Mouse (Mus musculus) cerebellum, adult 2 months (tissue): Measurements from ENCODE around the gene Met. TPM values are rescaled to one million over a fixed set of nuclear protein-coding genes. Genes with fewer than 3 reads are reported as not detected.

ENCODE experiments used
- DNase-seq, 2 experiments: peaks; one replicate each; pipeline ENCODE4 v3.0.0; 2021
- H3K27ac ChIP-seq: fragments of 200-500 bp; 2 replicates; pipeline ENCODE4 v1.5.1; 2012; ENCODE audit warnings: low read length, control low read depth, inconsistent platforms; ENCODE audit not compliant: insufficient read depth
- H3K27me3 ChIP-seq: fragments of 200-500 bp; 2 replicates; pipeline ENCODE4 v1.6.1; 2012; ENCODE audit warnings: inconsistent platforms, mild to moderate bottlenecking, low read length, moderate library complexity; ENCODE audit not compliant: control insufficient read depth, insufficient read depth
- H3K4me1 ChIP-seq: fragments of 200-500 bp; 2 replicates; pipeline ENCODE4 v1.6.1; 2011; ENCODE audit warnings: low read length; ENCODE audit not compliant: control insufficient read depth, insufficient read depth
- H3K4me3 ChIP-seq: fragments of 200-500 bp; replicated peaks from 2 replicates; pipeline ENCODE3; 2011; ENCODE audit warnings: mild to moderate bottlenecking, low read depth, low read length, control low read depth; ENCODE audit not compliant: insufficient read depth
- CTCF ChIP-seq: fragments of 200-500 bp; IDR thresholded peaks from 2 replicates; pipeline ENCODE4 v1.5.1; 2011; ENCODE audit warnings: low read depth, mild to moderate bottlenecking, control low read depth, low read length, moderate library complexity, borderline replicate concordance; ENCODE audit not compliant: insufficient read depth
- POLR2A ChIP-seq: fragments of 200-500 bp; IDR thresholded peaks from 2 replicates; pipeline ENCODE4 v1.6.1; 2011; ENCODE audit warnings: low read length, control low read depth, borderline replicate concordance; ENCODE audit not compliant: insufficient read depth
- WGBS: fragments of 180-500 bp; shearing (Covaris S2); methylation state at CpG from one replicate; pipeline ENCODE4 v1.1.7; 2018; 5-methylcytosine and 5-hydroxymethylcytosine counted together
- polyA plus RNA-seq: library from polyadenylated mRNA; depleted of rRNA; stranded (reverse); fragments of >200 nt; gene quantifications from 2 replicates; pipeline ENCODE4 v1.2.3, GENCODE M21; 2012

The Met gene
- polyA plus RNA-seq, 1 experiment, result 0.44 TPM

DNA sequence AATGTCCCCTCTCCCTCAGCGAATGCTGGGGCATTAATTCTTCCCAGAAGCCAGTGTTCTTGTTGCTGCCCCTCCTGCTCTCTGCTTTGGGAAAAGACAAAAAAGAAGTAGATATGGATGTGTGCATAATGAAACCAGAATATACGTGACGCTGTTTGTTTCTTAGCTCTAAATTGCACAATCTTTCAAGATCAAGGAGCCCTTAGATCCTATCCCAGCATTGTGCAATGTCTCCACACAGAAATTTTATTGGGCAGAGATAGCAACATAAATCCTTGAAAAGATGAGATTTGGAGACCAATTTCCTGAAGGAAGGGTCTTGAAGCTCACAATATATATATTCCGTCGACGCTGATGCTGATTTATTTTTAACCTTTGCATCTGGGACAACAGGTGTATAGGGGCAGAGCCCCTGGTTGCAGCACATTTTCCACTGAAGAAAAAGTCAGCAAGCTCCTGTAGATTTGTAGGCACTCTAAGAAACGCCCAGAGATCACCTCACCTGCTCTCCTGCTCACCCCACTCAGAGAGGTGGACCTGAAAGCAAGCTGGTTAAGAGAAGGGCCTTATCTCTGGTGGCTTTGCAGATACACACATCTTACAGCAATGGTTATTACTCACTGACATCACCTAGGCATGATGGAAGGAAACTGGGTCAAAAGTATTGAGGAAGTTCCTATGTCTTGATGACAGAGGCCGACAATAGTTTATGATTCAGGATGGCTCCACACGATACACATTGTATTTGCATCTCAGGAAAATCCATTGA is 45.2 kb downstream of the Met start:
- DNase-seq, result no peak
- TF ChIP-seq CTCF, result no peak
- TF ChIP-seq POLR2A, result no peak
- H3K4me1 ChIP-seq, result no peaks in the 10 kb centered on the region
- WGBS, result 83% methylated on average over 9 of the region's 9 CpGs
- H3K4me3 ChIP-seq, result no peak overlapping the region
- no peaks in the 10 kb centered on the region for H3K27me3 ChIP-seq
- H3K27ac ChIP-seq, result no peak overlapping the region

DNA sequence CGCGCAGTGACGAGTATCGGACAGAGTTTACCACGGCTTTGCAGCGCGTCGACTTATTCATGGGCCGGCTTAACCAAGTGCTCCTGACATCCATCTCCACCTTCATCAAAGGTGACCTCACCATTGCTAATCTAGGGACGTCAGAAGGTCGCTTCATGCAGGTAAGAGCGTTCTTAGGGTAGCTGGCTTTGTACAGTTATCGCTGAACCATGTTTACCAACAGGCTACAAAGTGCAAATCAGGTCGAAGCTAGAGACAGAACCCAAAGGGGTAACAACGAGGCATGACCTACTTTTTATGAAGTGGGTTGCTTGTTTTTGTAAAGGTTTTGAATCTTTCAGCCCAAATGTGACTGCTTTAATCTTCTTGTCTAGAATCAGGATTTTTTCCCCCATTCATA is 49.8 kb downstream of the Met start:
- TF ChIP-seq POLR2A (no peak), CTCF (no peak)
- no peak for DNase-seq
- 91% methylated on average over 15 of the region's 15 CpGs for WGBS
- H3K4me1 ChIP-seq, result no peaks in the 10 kb centered on the region
- no peak overlapping the region for H3K4me3 ChIP-seq
- H3K27ac ChIP-seq, result no peak overlapping the region
- H3K27me3 ChIP-seq, result no peaks in the 10 kb centered on the region

DNA sequence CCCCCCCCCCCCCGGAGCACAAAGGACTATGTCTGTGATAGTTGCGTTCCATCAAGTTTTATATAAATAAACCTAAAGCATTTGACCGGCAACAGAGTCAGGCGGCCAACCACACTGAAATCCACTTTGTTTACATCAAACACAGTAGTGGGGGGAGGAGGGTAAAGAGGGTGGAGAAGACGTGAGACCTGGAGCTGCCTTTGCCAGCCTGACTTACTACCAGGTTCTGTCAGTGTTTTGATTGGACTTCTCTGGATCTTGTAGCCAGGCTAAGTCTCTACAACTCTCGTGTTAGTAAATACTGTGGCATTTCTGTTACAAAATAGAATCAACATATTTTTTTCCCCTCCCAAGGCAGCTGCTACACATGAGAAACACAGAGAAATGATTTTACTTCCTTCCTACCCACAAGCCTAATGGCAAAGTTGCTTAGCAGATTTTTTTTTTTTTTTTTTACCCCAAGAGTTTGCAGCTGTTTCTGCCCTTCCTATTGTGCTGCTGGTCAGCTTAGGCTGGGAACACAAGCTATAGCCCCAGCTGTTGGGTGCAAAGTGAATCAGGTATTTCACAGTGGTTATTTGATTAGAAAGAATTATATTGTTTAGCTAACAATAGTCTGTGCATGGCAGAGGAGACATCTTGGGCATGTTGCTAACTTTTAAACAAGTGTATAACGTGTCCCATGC is 52.3 kb downstream of the Met start:
- Histone ChIP-seq H3K4me1 (no peaks in the 10 kb centered on the region), H3K27me3 (no peaks in the 10 kb centered on the region), H3K4me3 (no peak overlapping the region), H3K27ac (no peak overlapping the region)
- no peak for DNase-seq
- WGBS, result 59% methylated on average over 7 of the region's 7 CpGs
- TF ChIP-seq CTCF (no peak), POLR2A (no peak)

DNA sequence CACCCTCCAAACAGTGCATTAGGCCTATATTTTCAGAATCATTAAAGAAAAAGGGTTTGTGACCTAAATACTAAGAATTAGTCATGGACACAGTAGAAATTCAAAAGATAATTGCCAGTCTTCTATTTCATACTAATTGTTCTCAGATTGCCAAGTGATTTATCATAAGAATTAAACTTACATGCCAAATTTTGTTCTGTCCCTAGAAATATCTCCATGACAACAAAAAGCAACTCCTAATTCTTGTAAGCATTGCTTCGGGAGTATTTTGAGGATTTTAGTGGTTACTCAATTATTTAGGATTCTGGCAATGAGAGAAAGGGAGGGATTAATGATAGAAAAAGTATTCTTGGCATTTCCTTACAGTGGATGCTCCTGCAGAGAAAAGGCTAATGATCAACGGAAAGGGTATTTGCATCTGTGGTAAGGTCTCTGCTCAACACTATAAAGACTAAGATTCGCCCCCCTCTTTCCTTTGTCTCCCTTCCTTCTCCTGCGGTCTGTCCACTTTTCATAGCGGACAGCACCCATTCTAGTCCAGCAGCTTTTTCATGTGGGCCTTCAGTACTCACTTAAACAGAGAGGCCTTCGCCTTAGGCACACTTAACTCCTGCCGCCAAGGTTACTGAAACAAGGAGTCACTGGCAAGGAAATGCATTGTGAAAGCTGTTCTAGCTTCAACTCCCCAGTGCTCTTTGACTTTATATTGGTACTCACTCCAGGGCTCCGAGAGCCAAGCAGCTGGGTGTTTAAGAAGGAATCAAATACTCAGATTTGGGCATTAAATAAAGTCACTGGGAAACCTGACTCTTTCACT is 58.5 kb downstream of the Met start:
- no peak for DNase-seq
- WGBS, result 54% methylated on average over 8 of the region's 8 CpGs
- H3K27me3 ChIP-seq, result no peaks in the 10 kb centered on the region
- TF ChIP-seq POLR2A, result no peak
- TF ChIP-seq CTCF, result no peak
- H3K4me1 ChIP-seq, result no peaks in the 10 kb centered on the region
- H3K27ac ChIP-seq, result no peak overlapping the region
- H3K4me3 ChIP-seq, result no peak overlapping the region

DNA sequence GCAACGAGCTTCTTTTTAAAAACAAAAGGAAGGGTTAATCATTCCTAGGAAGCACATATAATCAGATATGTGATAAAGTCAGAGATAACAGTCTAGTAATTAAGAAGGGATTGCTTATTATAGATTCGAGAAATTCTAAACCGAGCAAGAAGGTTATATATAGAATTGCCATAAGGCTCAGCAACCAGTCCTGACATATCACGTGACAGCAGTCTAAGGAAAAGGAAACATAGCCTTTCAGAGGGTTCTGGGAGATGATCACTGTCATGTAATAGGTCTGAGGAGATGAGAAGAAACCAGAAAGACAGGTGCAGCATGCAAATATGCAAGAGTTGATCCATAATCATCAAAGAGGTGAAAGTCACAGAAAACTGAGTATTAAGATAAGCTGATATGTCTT is 59.3 kb downstream of the Met start:
- 85% methylated on average over 4 of the region's 4 CpGs for WGBS
- Histone ChIP-seq H3K27ac (no peak overlapping the region), H3K4me1 (no peaks in the 10 kb centered on the region), H3K27me3 (no peaks in the 10 kb centered on the region), H3K4me3 (no peak overlapping the region)
- no peak for TF ChIP-seq CTCF
- no peak for TF ChIP-seq POLR2A
- DNase-seq, result no peak

DNA sequence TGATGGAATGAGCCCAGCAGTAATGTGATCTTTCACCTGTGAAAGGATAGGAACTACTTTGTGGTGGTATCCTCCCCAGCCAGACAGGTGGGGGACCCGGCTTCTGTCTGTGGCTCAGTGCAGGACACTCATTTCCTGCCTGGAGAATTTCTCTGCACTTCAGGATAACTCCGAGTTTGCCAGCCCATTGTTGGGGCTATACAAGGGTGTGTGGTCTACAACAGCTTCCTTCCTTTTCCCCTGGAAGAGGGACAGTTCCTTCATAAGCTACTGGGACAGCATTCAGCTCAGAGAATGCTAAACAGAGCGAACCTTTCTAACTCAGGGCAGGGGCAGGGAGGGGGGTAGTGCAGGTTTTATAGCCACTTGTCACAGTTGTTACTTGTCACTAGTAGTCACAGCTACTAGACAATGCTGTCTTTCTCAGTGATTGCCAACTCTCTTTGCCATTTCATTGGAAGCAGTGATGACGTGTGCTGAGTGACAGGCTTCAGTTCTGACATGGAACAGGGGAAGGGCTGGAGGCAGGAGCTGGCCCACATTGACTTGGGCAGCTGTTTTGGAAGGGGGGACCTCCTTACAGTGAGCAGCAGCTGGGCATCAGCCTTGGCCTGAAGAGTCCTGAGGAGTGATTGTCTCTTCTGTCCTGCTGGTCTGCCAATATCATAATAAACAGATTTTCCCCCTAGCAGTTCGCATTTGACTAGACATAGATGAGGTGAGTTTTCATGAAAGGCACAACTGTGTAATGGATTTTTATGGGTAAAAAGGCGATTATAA is 66.1 kb downstream of the Met start:
- H3K4me3 ChIP-seq, result no peak overlapping the region
- no peak for DNase-seq
- WGBS, result 47% methylated on average over 6 of the region's 6 CpGs
- H3K4me1 ChIP-seq, result no peaks in the 10 kb centered on the region
- TF ChIP-seq POLR2A (no peak), CTCF (no peak)
- H3K27ac ChIP-seq, result no peak overlapping the region
- H3K27me3 ChIP-seq, result no peaks in the 10 kb centered on the region

DNA sequence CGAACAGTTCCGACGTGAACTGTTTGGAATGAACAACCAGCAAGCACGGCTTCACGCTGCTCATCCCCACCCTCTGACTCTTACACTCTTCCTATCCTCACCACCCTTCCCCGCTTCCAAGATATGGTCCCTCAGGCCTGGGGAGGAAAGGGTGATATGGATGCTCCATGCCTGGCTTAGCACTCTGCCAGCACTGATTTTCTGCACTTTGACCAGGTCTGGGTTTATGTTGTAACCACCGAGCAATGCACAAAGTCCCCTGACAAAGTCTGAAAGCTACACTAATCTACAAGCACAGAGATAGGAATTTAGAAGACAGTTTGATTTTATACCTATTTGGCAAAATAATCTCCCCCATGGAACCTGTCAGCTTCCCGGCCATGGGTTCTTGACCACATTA is 78.0 kb downstream of the Met start:
- H3K4me1 ChIP-seq, result no peaks in the 10 kb centered on the region
- TF ChIP-seq CTCF, result no peak
- TF ChIP-seq POLR2A, result no peak
- no peak overlapping the region for H3K27ac ChIP-seq
- WGBS, result 95% methylated on average over 8 of the region's 8 CpGs
- no peak overlapping the region for H3K4me3 ChIP-seq
- DNase-seq, result no peak
- no peaks in the 10 kb centered on the region for H3K27me3 ChIP-seq
